Mouse (Mus musculus): ENCODE measurements around the gene Zfp1. TPM values are rescaled to one million over a fixed set of nuclear protein-coding genes. Genes with fewer than 3 reads are reported as not detected.

The Zfp1 gene
- polyA plus RNA-seq, 1 experiment, result 11.1 TPM

- no peak for DNase-seq
- peaks cover 49% of the 10 kb centered on the region for H3K4me1 ChIP-seq (replicated peaks; ENCODE audit: control insufficient read depth, insufficient read depth, low read length)
- peak overlapping the region; percentile 95; the same call in 1 of the 2 replicates for H3K27ac ChIP-seq (ENCODE audit: control insufficient read depth, insufficient read depth, low read length)
- H3K27me3 ChIP-seq (ENCODE audit: control insufficient read depth, insufficient read depth, low read length), result no peaks in the 10 kb centered on the region
- WGBS, result 54% methylated on average over 1 of the region's 1 CpGs
- H3K4me3 ChIP-seq (ENCODE audit: control insufficient read depth, insufficient read depth, low read length), result no peak overlapping the region
- TF ChIP-seq POLR2A (IDR thresholded peaks at IDR 0.05; ENCODE audit: control insufficient read depth, extremely low read depth, insufficient read depth, low read length, poor library complexity), result no peak
- TF ChIP-seq CTCF (IDR thresholded peaks at IDR 0.05; ENCODE audit: borderline replicate concordance, control insufficient read depth, extremely low read depth, insufficient read depth, low read length, poor library complexity), result no peak
- no peaks in the 10 kb centered on the region for H3K36me3 ChIP-seq (ENCODE audit: control insufficient read depth, insufficient read depth, low read length)
These were observed 45.9 kb upstream of the Zfp1 start for GRCm38 (mm10) chr8:111597310-111597709.

- Histone ChIP-seq H3K27ac (ENCODE audit: control insufficient read depth, insufficient read depth, low read length) (peak overlapping the region; percentile 41), H3K36me3 (ENCODE audit: control insufficient read depth, insufficient read depth, low read length) (peaks cover 6% of the 10 kb centered on the region), H3K4me3 (ENCODE audit: control insufficient read depth, insufficient read depth, low read length) (no peak overlapping the region), H3K4me1 (replicated peaks; ENCODE audit: control insufficient read depth, insufficient read depth, low read length) (peaks cover 37% of the 10 kb centered on the region), H3K27me3 (ENCODE audit: control insufficient read depth, insufficient read depth, low read length) (no peaks in the 10 kb centered on the region)
- TF ChIP-seq POLR2A (IDR thresholded peaks at IDR 0.05; ENCODE audit: control insufficient read depth, extremely low read depth, insufficient read depth, low read length, poor library complexity), result no peak
- 52% methylated on average over 9 of the region's 9 CpGs for WGBS
- no peak for DNase-seq
These were observed 43.3 kb upstream of the Zfp1 start for GRCm38 (mm10) chr8:111599707-111600444.

- H3K4me3 ChIP-seq (ENCODE audit: control insufficient read depth, insufficient read depth, low read length), result no peak overlapping the region
- 95% methylated on average over 4 of the region's 4 CpGs for WGBS
- no peak for TF ChIP-seq CTCF (IDR thresholded peaks at IDR 0.05; ENCODE audit: borderline replicate concordance, control insufficient read depth, extremely low read depth, insufficient read depth, low read length, poor library complexity)
- 0 out of 2 replicates have a peak overlapping the region, but pooled peaks have one; percentile 8 for H3K27ac ChIP-seq (ENCODE audit: control insufficient read depth, insufficient read depth, low read length)
- H3K36me3 ChIP-seq (ENCODE audit: control insufficient read depth, insufficient read depth, low read length), result peaks cover 12% of the 10 kb centered on the region
- no peaks in the 10 kb centered on the region for H3K27me3 ChIP-seq (ENCODE audit: control insufficient read depth, insufficient read depth, low read length)
- no peak for DNase-seq
- peaks cover 38% of the 10 kb centered on the region for H3K4me1 ChIP-seq (replicated peaks; ENCODE audit: control insufficient read depth, insufficient read depth, low read length)
These were observed 41.2 kb upstream of the Zfp1 start for GRCm38 (mm10) chr8:111602050-111602449.

- H3K4me3 ChIP-seq (ENCODE audit: control insufficient read depth, insufficient read depth, low read length), result no peak overlapping the region
- H3K27ac ChIP-seq (ENCODE audit: control insufficient read depth, insufficient read depth, low read length), result no peak overlapping the region
- 94% methylated on average over 2 of the region's 2 CpGs for WGBS
- no peak for DNase-seq
- H3K27me3 ChIP-seq (ENCODE audit: control insufficient read depth, insufficient read depth, low read length), result no peaks in the 10 kb centered on the region
- peaks cover 25% of the 10 kb centered on the region for H3K4me1 ChIP-seq (replicated peaks; ENCODE audit: control insufficient read depth, insufficient read depth, low read length)
- TF ChIP-seq CTCF (IDR thresholded peaks at IDR 0.05; ENCODE audit: borderline replicate concordance, control insufficient read depth, extremely low read depth, insufficient read depth, low read length, poor library complexity), result no peak
- no peak for TF ChIP-seq POLR2A (IDR thresholded peaks at IDR 0.05; ENCODE audit: control insufficient read depth, extremely low read depth, insufficient read depth, low read length, poor library complexity)
- H3K36me3 ChIP-seq (ENCODE audit: control insufficient read depth, insufficient read depth, low read length), result peaks cover 24% of the 10 kb centered on the region
These were observed 38.2 kb upstream of the Zfp1 start for GRCm38 (mm10) chr8:111604986-111605385.

- DNase-seq, result no peak
- Histone ChIP-seq H3K36me3 (ENCODE audit: control insufficient read depth, insufficient read depth, low read length) (peaks cover 32% of the 10 kb centered on the region), H3K4me1 (replicated peaks; ENCODE audit: control insufficient read depth, insufficient read depth, low read length) (peaks cover 22% of the 10 kb centered on the region), H3K27ac (ENCODE audit: control insufficient read depth, insufficient read depth, low read length) (no peak overlapping the region), H3K27me3 (ENCODE audit: control insufficient read depth, insufficient read depth, low read length) (no peaks in the 10 kb centered on the region), H3K4me3 (ENCODE audit: control insufficient read depth, insufficient read depth, low read length) (no peak overlapping the region)
- TF ChIP-seq CTCF (IDR thresholded peaks at IDR 0.05; ENCODE audit: borderline replicate concordance, control insufficient read depth, extremely low read depth, insufficient read depth, low read length, poor library complexity), result no peak
- TF ChIP-seq POLR2A (IDR thresholded peaks at IDR 0.05; ENCODE audit: control insufficient read depth, extremely low read depth, insufficient read depth, low read length, poor library complexity), result no peak
- 92% methylated on average over 9 of the region's 9 CpGs for WGBS
These were observed 36.2 kb upstream of the Zfp1 start for GRCm38 (mm10) chr8:111606961-111607360.

DNA sequence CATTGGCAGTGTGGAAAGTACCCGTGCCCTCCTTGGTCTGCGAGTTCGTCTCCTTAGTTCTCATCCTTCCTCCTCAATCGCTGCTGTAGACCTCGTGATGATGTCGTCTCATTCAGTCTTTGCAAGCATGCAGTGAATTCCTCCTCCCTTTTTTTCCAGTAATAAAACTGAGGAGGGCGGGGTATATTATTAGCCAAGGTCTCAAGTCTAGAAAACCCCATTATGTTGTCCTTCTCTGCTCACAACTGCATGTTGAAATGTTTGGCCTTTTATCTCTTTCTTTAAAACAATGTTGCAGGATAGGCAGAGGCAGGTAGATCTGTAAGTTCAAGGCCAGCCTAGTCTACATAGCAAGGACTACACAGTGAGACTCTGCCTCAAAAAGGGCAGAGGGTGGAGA, 35.8 kb upstream of the Zfp1 start:
- 97% methylated on average over 7 of the region's 7 CpGs for WGBS
- Histone ChIP-seq H3K4me1 (replicated peaks; ENCODE audit: control insufficient read depth, insufficient read depth, low read length) (peaks cover 20% of the 10 kb centered on the region), H3K27me3 (ENCODE audit: control insufficient read depth, insufficient read depth, low read length) (no peaks in the 10 kb centered on the region), H3K4me3 (ENCODE audit: control insufficient read depth, insufficient read depth, low read length) (no peak overlapping the region), H3K36me3 (ENCODE audit: control insufficient read depth, insufficient read depth, low read length) (peaks cover 35% of the 10 kb centered on the region), H3K27ac (ENCODE audit: control insufficient read depth, insufficient read depth, low read length) (no peak overlapping the region)
- DNase-seq, result no peak
- no peak for TF ChIP-seq CTCF (IDR thresholded peaks at IDR 0.05; ENCODE audit: borderline replicate concordance, control insufficient read depth, extremely low read depth, insufficient read depth, low read length, poor library complexity)
- TF ChIP-seq POLR2A (IDR thresholded peaks at IDR 0.05; ENCODE audit: control insufficient read depth, extremely low read depth, insufficient read depth, low read length, poor library complexity), result no peak

DNA sequence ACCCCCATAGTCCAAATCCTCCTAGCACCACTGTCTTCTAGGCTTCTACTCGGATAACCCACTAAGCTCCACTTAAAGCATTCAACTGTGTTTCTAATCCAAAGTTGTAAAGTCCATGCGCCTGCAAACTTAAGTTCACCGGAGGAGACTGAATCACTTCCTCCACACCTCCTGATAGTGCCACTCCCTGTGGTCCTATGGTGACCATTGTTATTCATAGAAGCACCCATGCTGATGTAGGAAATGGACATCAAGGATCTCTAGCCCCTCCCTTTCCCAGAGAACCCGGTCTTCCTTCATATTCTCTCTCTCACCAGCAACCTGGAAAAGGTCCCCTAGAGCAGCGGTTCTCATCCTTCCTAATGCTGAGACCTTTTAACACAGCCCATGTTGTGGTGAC, 30.0 kb upstream of the Zfp1 start:
- no peak for DNase-seq
- Histone ChIP-seq H3K4me1 (replicated peaks; ENCODE audit: control insufficient read depth, insufficient read depth, low read length) (peaks cover 7% of the 10 kb centered on the region; the same call in 1 of the 2 replicates), H3K36me3 (ENCODE audit: control insufficient read depth, insufficient read depth, low read length) (peaks cover 31% of the 10 kb centered on the region), H3K4me3 (ENCODE audit: control insufficient read depth, insufficient read depth, low read length) (no peak overlapping the region), H3K27ac (ENCODE audit: control insufficient read depth, insufficient read depth, low read length) (no peak overlapping the region), H3K27me3 (ENCODE audit: control insufficient read depth, insufficient read depth, low read length) (no peaks in the 10 kb centered on the region)
- 98% methylated on average over 5 of the region's 5 CpGs for WGBS
- TF ChIP-seq POLR2A (IDR thresholded peaks at IDR 0.05; ENCODE audit: control insufficient read depth, extremely low read depth, insufficient read depth, low read length, poor library complexity), result no peak
- TF ChIP-seq CTCF (IDR thresholded peaks at IDR 0.05; ENCODE audit: borderline replicate concordance, control insufficient read depth, extremely low read depth, insufficient read depth, low read length, poor library complexity), result no peak
